Mouse (Mus musculus) megakaryocyte, embryonic 14.5 days (primary cell): ENCODE results near the gene Nfe2l1. TPM values are rescaled to one million over a fixed set of nuclear protein-coding genes. Genes with fewer than 3 reads are reported as not detected.

Experiments
- H3K27me3 ChIP-seq: replicated peaks from 2 replicates; pipeline ENCODE3; 2012; ENCODE audit warnings: inconsistent platforms
- H3K36me3 ChIP-seq: replicated peaks from 2 replicates; pipeline ENCODE3; 2012; ENCODE audit warnings: low read length, inconsistent platforms, mixed read lengths
- H3K4me1 ChIP-seq: 2 replicates; pipeline ENCODE4 v1.6.1; 2012; ENCODE audit warnings: inconsistent platforms
- H3K4me3 ChIP-seq: replicated peaks from 2 replicates; pipeline ENCODE3; 2012; ENCODE audit warnings: moderate library complexity, mild to moderate bottlenecking, inconsistent platforms
- H3K9me3 ChIP-seq: 2 replicates; pipeline ENCODE4 v1.6.1; 2012; ENCODE audit warnings: inconsistent platforms
- FLI1 ChIP-seq: IDR thresholded peaks from 2 replicates; pipeline ENCODE4 v1.6.1; 2012; ENCODE audit warnings: low read length, inconsistent platforms, mixed read lengths
- GATA1 ChIP-seq: IDR thresholded peaks from 3 replicates; pipeline ENCODE4 v1.6.1; 2012; ENCODE audit warnings: mixed read lengths, low read length, inconsistent platforms, borderline replicate concordance
- polyA plus RNA-seq: library from polyadenylated mRNA; stranded (reverse); fragments of >175 nt; gene quantifications from 2 replicates; pipeline ENCODE4 v1.2.3, GENCODE M21; 2012; ENCODE audit warnings: low replicate concordance; ENCODE audit not compliant: insufficient read depth

Gene Nfe2l1
- 28.9 and 34.9 TPM in 2 replicates for polyA plus RNA-seq

GRCm38 (mm10) chr11:96829813-96830538 lies at the start of gene Nfe2l1:
Gene Nfe2l1 (minus strand): TSS chr11:96829968.
- no peak for TF ChIP-seq FLI1
- no peak for TF ChIP-seq GATA1
- peak within 1 kb of the TSS; percentile 94 for H3K4me3 ChIP-seq
- peaks cover 33% of the 10 kb centered on the region for H3K36me3 ChIP-seq
- H3K4me1 ChIP-seq = peaks cover 55% of the 10 kb centered on the region
- peaks cover 3% of the 10 kb centered on the region for H3K27me3 ChIP-seq
- no peaks in the 10 kb centered on the region for H3K9me3 ChIP-seq

DNA sequence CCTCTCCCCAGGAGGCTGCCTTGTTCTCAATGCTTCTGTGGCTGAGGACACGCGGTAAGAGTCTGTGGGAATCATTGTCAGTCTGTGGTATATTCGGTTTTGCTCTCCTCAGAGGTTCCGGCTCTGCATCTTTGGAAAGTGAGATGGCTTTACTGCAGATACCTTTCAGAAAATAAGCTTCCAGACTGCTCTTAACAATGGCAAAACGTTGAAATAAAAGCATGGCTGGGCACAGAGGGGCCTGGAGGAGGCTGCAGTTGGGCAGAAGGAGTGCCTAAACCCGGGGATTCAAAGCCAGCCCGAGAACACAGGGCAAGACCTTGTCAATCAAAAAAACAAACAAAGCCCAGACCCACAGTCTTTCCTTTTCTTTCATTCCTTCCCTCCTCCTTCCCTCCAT lies 49.6 kb upstream of the Nfe2l1 start:
- Histone ChIP-seq H3K4me3 (no peak overlapping the region), H3K9me3 (peaks cover 2% of the 10 kb centered on the region; the same call in 1 of the 2 replicates), H3K36me3 (no peaks in the 10 kb centered on the region), H3K27me3 (peaks cover 76% of the 10 kb centered on the region), H3K4me1 (peaks cover 58% of the 10 kb centered on the region)
- TF ChIP-seq GATA1 = no peak
- TF ChIP-seq FLI1 = no peak

GRCm38 (mm10) chr11:96878715-96879114 lies 48.9 kb upstream of the Nfe2l1 start:
- TF ChIP-seq FLI1 (no peak), GATA1 (no peak; the same call in 2 of the 3 replicates)
- peaks cover 2% of the 10 kb centered on the region; the same call in 1 of the 2 replicates for H3K9me3 ChIP-seq
- H3K4me1 ChIP-seq = peaks cover 58% of the 10 kb centered on the region
- no peak overlapping the region for H3K4me3 ChIP-seq
- H3K36me3 ChIP-seq = no peaks in the 10 kb centered on the region
- peaks cover 81% of the 10 kb centered on the region for H3K27me3 ChIP-seq

DNA sequence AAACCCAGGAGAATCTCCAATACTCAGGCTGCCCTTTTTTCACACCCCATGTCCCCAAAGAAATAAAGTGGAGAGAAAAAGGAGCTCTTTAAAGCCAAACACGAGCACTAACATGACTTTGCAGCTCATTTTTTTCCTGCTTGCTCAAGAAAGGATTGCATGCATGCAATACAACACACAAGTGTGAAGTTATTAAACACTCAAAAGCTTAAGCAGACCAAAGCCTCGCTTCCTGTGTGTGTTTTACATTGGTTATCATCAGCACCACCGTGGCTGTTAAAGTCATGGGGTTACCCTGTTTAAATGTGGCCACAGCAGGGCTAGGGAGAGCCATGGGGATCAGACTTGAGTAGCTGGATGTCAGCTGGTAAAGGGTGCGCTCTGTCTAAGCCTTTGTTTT lies 47.3 kb upstream of the Nfe2l1 start:
- peaks cover 89% of the 10 kb centered on the region for H3K27me3 ChIP-seq
- H3K9me3 ChIP-seq = peaks cover 2% of the 10 kb centered on the region; the same call in 1 of the 2 replicates
- no peaks in the 10 kb centered on the region for H3K36me3 ChIP-seq
- H3K4me3 ChIP-seq = no peak overlapping the region
- H3K4me1 ChIP-seq = peaks cover 69% of the 10 kb centered on the region
- TF ChIP-seq FLI1 = no peak
- no peak for TF ChIP-seq GATA1

GRCm38 (mm10) chr11:96876300-96877040 lies 46.7 kb upstream of the Nfe2l1 start:
- Histone ChIP-seq H3K27me3 (peaks cover 92% of the 10 kb centered on the region), H3K4me3 (no peak overlapping the region), H3K36me3 (no peaks in the 10 kb centered on the region), H3K4me1 (peaks cover 69% of the 10 kb centered on the region), H3K9me3 (peaks cover 2% of the 10 kb centered on the region; the same call in 1 of the 2 replicates)
- TF ChIP-seq GATA1 (no peak), FLI1 (no peak)

GRCm38 (mm10) chr11:96875745-96876144 lies 46.0 kb upstream of the Nfe2l1 start:
- no peaks in the 10 kb centered on the region for H3K36me3 ChIP-seq
- H3K4me1 ChIP-seq = peaks cover 69% of the 10 kb centered on the region
- H3K9me3 ChIP-seq = no peaks in the 10 kb centered on the region
- TF ChIP-seq FLI1 = no peak
- TF ChIP-seq GATA1 = no peak
- H3K4me3 ChIP-seq = peak overlapping the region; percentile 84
- peaks cover 88% of the 10 kb centered on the region for H3K27me3 ChIP-seq

DNA sequence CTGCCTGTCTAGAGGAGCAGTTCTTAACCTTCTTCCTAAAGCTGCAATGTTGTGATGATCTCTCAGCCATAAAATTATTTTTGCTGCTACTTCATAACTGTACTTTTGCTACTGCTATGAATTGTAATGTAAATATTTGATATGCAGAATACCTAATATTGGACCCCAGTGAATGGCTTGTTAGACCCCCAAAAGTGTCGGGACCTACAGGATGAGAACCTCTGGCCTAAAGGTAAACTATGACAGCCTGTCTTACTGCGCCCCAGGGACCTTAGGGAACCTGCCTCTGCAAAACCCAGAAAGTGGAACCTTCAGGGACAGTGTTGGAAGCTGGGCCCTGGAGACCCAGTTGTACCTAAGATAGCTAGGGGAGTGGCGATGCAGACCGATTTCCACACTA lies 45.5 kb upstream of the Nfe2l1 start:
- Histone ChIP-seq H3K4me1 (peaks cover 68% of the 10 kb centered on the region), H3K27me3 (peaks cover 88% of the 10 kb centered on the region), H3K36me3 (no peaks in the 10 kb centered on the region), H3K4me3 (peak overlapping the region; percentile 84), H3K9me3 (no peaks in the 10 kb centered on the region)
- TF ChIP-seq FLI1 (no peak), GATA1 (no peak)

- TF ChIP-seq FLI1 = no peak
- TF ChIP-seq GATA1 = no peak
- Histone ChIP-seq H3K36me3 (no peaks in the 10 kb centered on the region), H3K9me3 (no peaks in the 10 kb centered on the region), H3K27me3 (peaks cover 85% of the 10 kb centered on the region), H3K4me3 (no peak overlapping the region), H3K4me1 (peaks cover 56% of the 10 kb centered on the region)
These were observed 43.9 kb upstream of the Nfe2l1 start for GRCm38 (mm10) chr11:96873601-96874140.

- Histone ChIP-seq H3K36me3 (no peaks in the 10 kb centered on the region), H3K27me3 (peaks cover 77% of the 10 kb centered on the region), H3K9me3 (no peaks in the 10 kb centered on the region), H3K4me3 (peak overlapping the region; percentile 14), H3K4me1 (peaks cover 47% of the 10 kb centered on the region)
- TF ChIP-seq GATA1 (no peak), FLI1 (no peak)
These were observed 42.9 kb upstream of the Nfe2l1 start for GRCm38 (mm10) chr11:96872441-96873379.
